Mouse (Mus musculus) testis, adult 2 months (tissue): ENCODE measurements around the gene Trmt61a. TPM values are rescaled to one million over a fixed set of nuclear protein-coding genes. Genes with fewer than 3 reads are reported as not detected.

Source experiments
- H3K27ac ChIP-seq: fragments of 200-500 bp; 2 replicates; pipeline ENCODE4 v1.5.1; 2012; ENCODE audit warnings: low read depth, low read length; ENCODE audit not compliant: control insufficient read depth, insufficient read depth
- H3K27me3 ChIP-seq: fragments of 200-500 bp; 2 replicates; pipeline ENCODE4 v1.6.1; 2012; ENCODE audit warnings: mild to moderate bottlenecking, low read length, moderate library complexity; ENCODE audit not compliant: control insufficient read depth, insufficient read depth
- H3K36me3 ChIP-seq: fragments of 200-500 bp; 2 replicates; pipeline ENCODE4 v1.6.1; 2012; ENCODE audit warnings: mild to moderate bottlenecking, low read length; ENCODE audit not compliant: control insufficient read depth, insufficient read depth
- H3K4me1 ChIP-seq: fragments of 200-500 bp; 2 replicates; pipeline ENCODE4 v1.6.1; 2012; ENCODE audit warnings: low read length; ENCODE audit not compliant: control insufficient read depth, insufficient read depth
- H3K4me3 ChIP-seq: fragments of 200-500 bp; 2 replicates; pipeline ENCODE4 v1.5.1; 2012; ENCODE audit warnings: low read depth, mild to moderate bottlenecking, low read length, moderate library complexity, mixed read lengths; ENCODE audit not compliant: control insufficient read depth
- CTCF ChIP-seq: fragments of 200-500 bp; IDR thresholded peaks from 2 replicates; pipeline ENCODE4 v1.5.1; 2012; ENCODE audit warnings: low read depth, mild to moderate bottlenecking, inconsistent platforms, low read length, moderate library complexity; ENCODE audit not compliant: control insufficient read depth, insufficient read depth, insufficient replicate concordance
- POLR2A ChIP-seq: fragments of 200-500 bp; IDR thresholded peaks from 2 replicates; pipeline ENCODE4 v1.6.1; 2012; ENCODE audit warnings: low read depth, mild to moderate bottlenecking, inconsistent platforms, low read length, moderate library complexity; ENCODE audit not compliant: control insufficient read depth
- polyA plus RNA-seq: library from polyadenylated mRNA; depleted of rRNA; stranded (reverse); fragments of >200 nt; gene quantifications from 2 replicates; pipeline ENCODE4 v1.2.3, GENCODE M21; 2012

The Trmt61a gene
- polyA plus RNA-seq, 1 experiment, result 11.9 TPM

DNA sequence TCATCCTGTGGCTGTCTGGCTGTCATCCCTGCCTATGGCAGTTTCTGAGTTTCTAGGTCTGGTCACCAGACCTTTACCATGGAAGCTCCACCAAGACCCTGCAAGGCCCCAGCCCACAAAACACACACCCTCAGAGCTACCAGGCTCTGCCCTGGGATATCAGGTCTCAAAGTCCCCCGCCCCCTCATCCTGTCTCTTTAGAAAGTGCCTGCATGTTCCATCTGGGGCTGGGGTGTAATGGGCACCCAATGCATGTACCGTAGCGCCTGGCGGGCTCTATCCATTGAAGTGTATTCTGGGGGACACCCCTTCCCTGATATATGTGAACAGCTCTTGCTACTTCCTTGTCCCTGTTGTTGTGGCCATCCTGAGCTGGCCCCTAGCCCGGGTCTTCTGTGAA is 15.0 kb downstream of the Trmt61a start:
- TF ChIP-seq CTCF (no peak), POLR2A (no peak)
- Histone ChIP-seq H3K36me3 (no peaks in the 10 kb centered on the region), H3K27ac (no peak overlapping the region), H3K4me3 (no peak overlapping the region), H3K4me1 (peaks cover 21% of the 10 kb centered on the region), H3K27me3 (no peaks in the 10 kb centered on the region)

DNA sequence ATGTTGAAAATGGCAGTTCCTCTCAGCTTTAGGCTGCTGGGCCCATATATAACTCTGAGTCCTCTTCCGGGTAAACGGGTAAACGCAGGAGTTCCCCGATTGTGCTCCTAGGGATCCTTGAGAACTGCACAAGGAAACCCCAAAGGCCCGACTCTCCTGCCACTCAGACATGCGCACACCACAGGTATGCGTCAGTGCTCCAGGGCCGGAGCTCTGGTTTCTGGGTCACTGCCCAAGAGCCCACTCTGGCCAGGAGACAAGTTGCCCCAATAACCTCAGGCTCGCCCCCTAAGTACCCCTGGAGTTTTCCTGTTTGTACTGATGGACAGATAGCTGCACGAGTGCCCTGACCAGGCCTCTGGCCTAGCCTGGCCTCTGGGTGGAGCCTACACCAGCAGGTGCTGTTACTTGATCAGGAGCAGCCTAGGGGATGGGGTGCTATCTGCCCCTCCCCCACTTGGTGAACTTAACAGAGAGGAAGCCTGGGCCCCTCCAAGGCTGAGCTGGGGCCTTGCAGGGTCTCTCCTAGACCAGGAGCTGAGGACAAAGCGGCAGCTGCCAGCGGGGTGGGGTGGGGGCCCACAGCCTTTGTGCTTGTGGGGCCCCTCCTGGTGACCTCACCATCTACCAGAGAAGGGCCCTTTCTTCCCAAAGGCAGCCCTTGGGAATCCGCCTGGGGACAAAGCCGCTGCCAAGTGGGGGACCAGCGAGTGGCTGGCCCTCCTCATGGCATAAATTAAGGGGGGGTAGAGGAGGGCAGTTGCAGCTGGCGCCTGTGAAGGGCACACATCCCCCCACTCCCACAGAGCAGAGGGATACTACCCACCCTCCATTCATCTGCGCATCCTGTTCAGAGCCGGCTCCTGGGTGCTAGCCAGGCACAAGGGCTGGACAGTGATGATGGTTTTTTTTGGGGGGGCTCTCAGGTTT is 15.7 kb downstream of the Trmt61a start:
- no peak overlapping the region for H3K4me3 ChIP-seq
- TF ChIP-seq CTCF (no peak), POLR2A (no peak)
- H3K27me3 ChIP-seq, result no peaks in the 10 kb centered on the region
- no peak overlapping the region for H3K27ac ChIP-seq
- H3K36me3 ChIP-seq, result no peaks in the 10 kb centered on the region
- peaks cover 21% of the 10 kb centered on the region for H3K4me1 ChIP-seq

DNA sequence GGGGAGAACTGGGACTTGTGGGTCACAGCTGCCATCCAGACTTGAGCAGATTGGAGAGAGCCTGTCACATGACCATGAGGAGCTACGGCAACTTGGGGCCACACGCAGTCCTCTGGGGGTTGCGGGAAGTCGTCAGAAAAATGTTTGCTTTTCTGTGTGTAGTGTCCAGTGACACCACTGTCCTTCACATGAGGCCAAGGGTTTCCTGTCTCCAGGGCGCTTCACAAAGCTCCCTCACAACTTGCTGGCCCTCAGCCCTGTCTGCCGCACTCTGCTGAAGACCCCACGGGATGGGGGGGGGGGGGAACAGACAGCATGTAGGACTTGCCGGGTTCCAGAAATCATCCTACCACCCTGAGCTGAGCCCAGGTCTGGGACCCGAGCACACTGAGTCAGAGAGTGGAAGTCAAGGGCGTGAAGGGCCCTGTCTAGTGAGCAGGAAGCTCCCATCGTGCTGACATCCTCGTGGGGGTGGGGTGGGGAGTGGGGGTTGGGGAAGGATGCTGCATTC is 16.4 kb downstream of the Trmt61a start:
- TF ChIP-seq POLR2A (no peak), CTCF (no peak)
- Histone ChIP-seq H3K4me3 (no peak overlapping the region), H3K4me1 (peaks cover 21% of the 10 kb centered on the region), H3K27me3 (no peaks in the 10 kb centered on the region), H3K36me3 (no peaks in the 10 kb centered on the region), H3K27ac (no peak overlapping the region)

DNA sequence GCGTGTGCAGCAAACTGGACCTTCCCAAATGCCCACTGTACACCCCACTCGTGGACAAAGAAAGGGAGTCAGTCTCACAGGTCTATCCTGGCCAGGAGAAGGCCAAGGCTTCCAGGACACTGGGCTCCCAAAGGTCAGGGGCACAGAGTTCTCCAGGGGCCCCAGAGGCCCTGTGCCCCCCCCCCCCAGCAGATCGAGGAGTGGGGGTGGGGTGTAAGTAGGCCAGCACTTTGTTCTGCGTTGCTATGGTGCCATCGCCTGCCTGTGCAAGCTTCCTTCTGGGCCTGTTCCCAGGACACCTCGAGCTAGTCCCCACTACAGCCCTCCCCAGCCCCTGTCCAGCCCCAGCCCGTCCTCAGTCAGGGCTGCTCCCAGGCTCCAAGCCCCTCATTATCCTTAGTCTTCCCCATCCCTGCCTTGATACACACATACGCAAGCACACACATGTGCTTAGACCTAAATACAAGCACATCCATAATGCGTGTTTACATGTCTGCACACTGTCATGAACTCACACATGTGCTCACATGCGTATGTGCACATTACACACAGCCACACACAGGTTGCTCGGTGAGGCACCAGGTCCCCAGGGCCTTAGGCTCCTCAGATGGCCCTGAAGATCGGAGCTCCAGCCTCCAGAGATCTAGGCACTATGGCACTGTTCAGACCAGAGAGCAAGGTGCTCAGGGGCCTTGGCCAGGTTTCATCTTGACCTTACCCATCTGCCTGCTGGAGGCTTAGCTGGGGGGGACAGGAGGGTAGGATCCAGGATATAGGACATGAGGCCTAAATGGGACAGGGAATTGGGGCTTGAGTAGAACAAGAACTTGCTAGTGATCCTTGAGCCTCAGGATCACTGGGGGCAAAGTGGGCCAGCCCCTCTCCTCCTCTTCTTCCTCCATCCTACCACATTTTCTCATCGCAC is 17.2 kb downstream of the Trmt61a start:
- TF ChIP-seq POLR2A, result no peak
- TF ChIP-seq CTCF, result no peak
- no peak overlapping the region for H3K4me3 ChIP-seq
- no peaks in the 10 kb centered on the region for H3K36me3 ChIP-seq
- H3K4me1 ChIP-seq, result peaks cover 21% of the 10 kb centered on the region
- no peak overlapping the region for H3K27ac ChIP-seq
- H3K27me3 ChIP-seq, result no peaks in the 10 kb centered on the region

DNA sequence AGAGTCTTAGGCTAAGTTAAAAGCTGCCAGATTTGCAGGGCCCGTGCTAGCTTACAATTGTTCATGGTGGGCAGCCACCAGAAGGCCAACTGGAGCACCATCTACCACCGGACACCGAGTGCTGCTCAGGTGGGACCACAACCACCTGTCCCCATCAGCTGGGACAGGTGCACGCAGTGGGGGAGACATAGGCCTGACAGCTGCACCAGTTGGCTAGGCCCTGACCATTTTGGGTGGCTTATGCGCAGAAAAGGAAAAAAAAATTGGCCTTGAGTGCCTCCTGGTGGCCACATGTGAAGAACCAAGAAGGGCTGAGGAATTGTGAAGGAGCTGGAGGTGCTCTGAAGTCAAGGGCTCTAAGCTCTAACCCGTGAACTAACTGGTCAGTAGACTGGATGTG is 18.3 kb downstream of the Trmt61a start:
- TF ChIP-seq CTCF (0 out of 2 replicates have a peak, but pooled peaks have one; percentile 34), POLR2A (no peak)
- Histone ChIP-seq H3K36me3 (no peaks in the 10 kb centered on the region), H3K4me3 (no peak overlapping the region), H3K27me3 (no peaks in the 10 kb centered on the region), H3K27ac (no peak overlapping the region), H3K4me1 (peaks cover 21% of the 10 kb centered on the region)

DNA sequence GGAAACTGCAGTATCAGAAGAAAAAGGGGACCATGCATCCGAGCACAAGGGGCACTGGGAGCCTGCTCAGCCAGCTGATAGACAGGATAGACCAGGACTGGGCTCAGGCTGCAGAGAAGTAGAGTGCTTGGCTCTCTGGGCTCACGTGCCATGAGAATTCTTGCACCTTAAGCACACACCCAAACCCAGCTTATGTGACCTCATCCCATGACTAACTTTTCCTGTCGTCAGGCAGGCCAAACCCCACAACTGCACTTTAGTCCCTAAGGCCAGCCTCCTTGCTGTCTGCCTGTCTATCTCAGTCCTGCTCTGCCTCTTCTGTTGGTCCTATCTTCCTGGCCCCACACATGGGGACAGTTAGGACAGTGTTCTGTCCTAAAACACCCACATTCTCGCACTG is 19.8 kb downstream of the Trmt61a start:
- no peak overlapping the region for H3K4me3 ChIP-seq
- no peak overlapping the region for H3K27ac ChIP-seq
- TF ChIP-seq CTCF (no peak), POLR2A (no peak)
- peaks cover 21% of the 10 kb centered on the region for H3K4me1 ChIP-seq
- no peaks in the 10 kb centered on the region for H3K36me3 ChIP-seq
- H3K27me3 ChIP-seq, result no peaks in the 10 kb centered on the region

DNA sequence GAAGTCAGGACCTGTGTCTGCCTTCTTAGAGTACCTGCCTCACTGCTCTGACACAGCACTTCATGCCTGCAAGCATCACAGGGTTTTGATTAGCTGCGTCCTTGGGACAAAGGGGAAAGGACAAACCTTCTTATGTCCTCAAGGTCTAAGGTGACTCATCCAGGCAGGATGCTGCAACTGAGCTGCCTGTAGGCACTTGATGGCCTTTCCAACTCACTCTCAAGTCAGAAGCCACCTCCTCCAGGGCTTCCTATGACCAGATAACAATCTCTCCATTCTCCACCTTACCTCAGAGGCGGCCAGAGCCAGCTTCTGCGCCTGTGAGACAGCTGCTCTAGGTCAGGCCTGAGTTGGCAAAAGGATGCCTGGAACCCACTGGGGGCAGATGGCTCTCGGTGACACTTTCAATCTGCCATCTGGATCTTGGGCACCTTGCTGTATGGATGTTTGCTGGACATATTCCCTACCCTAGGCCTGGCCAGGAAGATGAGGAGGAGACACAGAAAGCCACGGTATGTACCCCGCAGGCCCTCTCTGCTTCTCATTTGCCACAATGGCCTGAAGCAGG is 20.5 kb downstream of the Trmt61a start:
- Histone ChIP-seq H3K27me3 (no peaks in the 10 kb centered on the region), H3K36me3 (no peaks in the 10 kb centered on the region), H3K4me1 (peaks cover 19% of the 10 kb centered on the region), H3K4me3 (no peak overlapping the region), H3K27ac (no peak overlapping the region)
- TF ChIP-seq POLR2A (no peak), CTCF (no peak)
